Mouse (Mus musculus) MN1 (cell line): ENCODE measurements around the gene Tenm3.

ENCODE experiments used
- DNase-seq: peaks from one replicate; pipeline ENCODE4 v3.0.0-alpha.2; 2016; ENCODE audit warnings: low spot score

Gene Tenm3

DNA sequence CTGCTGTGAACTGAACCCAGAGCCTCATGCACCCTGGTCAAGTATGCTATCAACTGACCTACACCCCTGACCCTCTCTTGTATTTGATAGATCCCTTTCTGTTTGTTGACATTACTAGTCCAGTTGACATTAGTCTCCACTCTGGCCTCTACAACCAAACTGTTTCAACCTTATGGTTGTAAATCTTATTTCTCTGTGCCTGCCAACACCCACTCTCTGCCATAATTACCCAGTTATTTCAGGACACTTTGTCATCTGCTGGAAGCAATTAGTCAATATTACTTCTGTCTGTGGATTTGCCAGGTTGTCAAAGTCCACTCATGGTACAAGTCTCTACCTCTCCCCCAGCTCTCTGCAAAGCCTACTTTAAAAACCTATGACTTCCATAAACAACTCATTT is 326.3 kb downstream of the Tenm3 start:
- DNase-seq: no peak

DNA sequence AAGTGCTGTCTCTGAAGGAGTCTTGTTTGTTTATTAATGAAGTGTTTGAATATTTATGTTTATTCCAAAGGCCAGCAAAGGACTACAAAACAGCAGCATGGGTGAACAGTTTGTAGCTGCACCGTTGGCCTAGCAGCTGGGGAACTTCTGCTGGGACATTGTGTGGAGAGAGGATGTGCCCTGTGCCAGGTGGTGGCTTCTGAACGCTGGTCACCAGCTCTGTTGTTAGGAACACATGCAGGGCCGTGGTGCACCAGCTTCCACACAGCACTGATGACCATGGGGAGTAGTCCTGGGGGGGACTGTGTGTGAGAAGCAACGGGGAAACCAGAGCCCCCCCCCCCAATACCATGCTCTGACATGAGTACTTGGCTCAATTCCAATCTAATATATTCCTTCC is 329.5 kb downstream of the Tenm3 start:
- DNase-seq: no peak

DNA sequence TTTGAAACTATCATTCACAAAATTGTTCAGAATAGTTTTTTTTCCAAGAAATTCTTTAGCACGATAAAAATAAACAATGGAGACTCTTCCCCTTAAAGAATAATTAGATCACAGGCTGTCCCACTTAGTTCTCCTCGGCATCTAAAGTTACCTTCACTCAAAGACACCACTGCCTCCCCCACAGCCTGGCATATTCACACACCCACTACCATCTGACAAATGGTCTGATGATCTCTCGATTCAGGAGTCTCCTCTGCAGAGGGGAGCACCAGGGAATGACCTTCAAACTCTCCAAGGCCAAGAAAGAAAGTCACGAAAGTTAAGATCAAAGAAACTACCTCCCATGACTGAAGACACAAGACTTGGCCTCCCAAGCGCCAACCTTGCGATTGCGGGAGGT is 329.9 kb downstream of the Tenm3 start:
- DNase-seq: no peak

DNA sequence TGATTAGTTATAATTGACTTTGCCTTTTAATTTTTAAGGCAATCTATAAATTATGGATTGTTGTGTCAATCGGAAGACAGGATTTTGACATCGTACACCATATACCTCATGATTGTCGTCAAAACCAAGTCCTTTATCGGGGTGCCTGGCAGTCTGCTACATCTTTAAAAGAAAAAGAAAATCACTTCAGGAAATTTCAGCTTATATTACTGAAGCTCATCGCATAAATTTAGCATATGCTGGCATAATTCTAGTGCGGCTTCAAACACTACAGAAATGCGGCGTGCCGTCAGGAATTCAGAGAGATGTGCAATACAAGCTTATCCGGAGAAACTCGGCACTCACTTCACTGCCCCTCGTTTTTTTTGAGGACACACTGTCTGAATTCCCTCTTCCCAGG is 332.2 kb downstream of the Tenm3 start:
- DNase-seq: no peak

DNA sequence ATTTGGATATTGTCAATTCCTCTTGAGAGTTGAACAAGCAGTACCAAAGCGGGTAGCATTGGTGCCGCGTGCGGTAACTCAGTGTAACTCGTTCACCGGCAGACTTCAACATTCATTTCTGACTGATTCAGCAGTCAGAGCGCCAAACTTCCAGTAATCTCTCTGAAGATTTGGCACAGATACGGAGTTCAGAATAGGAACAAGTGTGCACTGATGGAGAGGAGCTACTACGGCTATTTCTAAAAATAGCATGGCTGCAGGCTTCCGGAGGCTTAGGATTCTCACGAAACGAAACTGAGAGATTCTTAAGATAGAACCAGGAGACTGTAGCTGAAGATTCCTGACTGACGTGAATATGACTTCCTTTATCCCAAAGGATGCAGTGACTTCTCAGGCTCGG is 332.6 kb downstream of the Tenm3 start:
- no peak for DNase-seq

DNA sequence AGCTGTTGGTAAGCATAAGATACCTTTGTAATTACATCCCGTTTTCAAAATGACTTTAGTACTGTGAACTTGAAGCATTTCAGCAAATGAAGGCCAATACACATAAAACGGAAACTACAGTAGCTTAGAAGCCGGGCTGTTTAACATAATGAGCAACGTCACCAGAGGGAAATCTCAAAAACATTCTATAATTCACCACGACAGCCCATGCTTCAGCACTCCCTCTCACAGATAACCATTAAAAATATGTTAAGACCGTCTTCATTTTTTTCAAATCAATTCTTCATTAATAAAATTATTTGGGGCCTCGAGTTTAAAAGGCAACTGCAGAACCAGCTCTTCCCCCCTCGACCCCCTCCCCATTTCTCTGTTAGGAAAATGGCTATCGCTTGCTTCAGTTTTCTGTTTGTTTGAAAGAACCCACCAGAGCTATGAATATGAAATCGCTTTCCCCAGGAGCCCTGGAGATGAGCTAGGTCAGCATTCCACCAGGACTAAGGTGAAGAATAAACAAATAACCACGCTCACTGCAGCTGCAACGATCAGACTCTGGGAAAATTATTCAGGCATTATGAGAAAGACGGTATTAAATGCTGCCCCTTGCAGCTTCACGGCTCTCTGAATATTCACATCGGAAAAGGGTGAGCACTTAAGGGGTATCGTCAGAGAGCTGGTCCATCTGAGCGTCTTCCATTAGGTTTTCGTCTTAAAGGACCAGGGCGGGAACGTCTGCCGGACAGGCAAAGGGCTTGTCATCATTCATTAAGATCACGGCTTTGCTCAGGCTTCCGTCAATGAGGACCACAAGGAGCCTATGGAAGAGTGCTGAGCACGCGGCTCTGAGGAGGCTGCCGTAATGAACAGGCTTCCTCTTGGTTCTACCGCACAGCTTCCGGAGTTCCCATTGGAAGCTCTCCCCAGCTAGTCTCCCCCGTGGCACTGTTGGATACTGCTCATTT is 334.8 kb downstream of the Tenm3 start:
- peak; percentile 78 for DNase-seq

DNA sequence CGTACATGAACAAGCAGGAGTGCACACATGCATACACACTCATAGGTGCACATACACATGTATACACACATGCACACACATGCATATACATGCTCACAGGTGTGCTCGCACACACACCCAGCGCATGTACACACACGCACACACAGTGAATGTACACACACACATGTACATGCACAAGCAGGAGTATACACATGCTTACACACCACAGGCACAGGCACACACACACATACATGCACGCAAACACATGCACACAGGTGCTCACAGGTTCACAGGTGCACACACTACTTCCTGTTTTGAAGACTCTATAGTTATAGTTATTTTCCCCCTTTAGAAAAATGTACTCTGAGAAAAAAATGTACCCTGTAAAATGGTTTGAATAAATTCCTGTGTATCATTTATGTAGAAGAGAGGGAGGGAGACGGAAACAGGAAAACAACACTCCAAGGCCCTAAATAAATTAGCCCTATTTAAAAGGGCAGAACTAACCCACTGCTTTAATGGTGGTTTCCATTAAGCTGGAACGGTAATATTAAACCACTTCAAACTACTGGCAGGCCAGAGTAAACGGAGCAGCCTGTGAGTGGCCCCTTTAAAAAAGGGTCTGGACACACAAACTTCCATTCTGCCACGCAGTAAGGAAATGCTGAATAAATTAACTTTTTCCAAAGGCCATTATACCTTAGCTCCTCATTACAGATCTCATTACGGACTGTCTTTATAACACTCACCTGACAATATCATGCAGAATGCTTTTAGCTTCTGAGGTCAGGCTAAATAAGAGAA is 335.8 kb downstream of the Tenm3 start:
- DNase-seq: peak; percentile 30

DNA sequence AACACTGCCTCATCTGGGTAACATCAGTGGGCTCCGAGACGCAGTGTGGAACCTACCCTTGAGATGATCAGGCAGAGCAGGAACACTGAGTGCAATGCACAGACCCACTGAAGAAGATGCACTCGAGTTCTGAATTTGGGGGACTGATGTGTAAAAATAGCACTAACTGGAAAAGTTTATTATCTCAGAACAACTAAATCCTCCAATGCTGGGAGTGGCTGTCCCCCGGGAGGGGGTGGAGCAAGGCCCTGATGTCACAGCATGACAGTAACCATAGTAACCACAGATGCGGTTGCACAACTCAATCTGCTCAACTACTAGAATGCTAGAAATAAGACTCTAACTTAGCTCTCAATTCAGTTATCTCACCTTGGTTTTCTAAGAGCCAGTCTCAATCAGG is 351.3 kb downstream of the Tenm3 start:
- DNase-seq: no peak

DNA sequence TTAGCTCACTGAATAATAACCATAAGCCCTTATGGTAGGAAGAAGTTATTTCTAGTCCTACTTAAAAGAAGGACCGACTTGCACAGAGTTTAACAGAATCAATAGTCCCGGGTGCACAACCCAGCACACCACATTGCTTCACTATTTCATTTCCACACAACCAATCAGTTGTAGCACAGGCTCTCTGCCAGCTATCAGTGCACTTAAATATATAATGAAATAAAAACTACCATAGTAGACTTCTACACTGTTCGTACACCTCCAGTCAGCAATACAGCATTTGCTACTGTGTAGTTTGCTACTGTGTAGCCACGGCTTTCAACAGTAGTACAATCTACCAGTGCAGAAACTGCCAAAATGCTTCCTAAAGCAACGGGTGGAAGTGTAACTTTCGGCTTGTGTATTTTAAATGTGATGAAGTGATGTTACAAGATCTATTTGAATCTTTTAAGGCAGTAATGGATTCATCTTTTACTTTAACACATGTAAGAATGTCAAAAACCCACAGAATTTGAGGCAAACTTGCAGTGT is 353.1 kb downstream of the Tenm3 start:
- no peak for DNase-seq

DNA sequence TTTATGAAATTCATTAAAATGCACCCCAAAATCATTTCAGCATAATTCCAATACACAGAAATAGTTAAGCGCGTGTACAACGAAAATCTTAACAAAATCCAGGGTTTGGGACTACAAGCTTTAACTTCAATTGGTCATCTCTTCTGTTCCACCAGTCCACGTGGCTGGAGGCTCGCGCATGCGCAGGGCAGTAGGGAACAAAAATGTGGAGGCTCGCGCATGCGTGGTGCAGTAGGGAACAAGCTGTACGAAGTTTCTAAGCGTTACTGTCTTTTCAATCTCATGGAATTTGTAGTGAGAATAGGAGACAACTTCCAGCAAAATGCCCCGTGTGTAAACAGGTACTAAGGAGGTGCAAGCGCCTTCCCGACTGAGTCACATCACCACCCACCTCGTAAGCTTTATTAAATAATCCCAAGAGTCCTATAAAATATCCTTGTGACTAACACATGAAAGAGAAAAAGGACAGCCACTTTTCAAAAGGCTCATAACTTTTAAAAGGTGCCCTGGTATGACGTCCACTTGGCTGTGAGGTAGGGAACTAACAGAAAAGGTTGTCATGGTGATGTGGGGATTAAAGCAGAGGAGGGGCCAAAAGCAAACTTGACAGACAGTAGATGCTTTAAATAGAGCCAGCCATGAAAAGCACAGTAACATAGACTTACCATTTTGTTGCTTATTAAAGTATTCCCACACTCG is 353.7 kb downstream of the Tenm3 start:
- DNase-seq: no peak

DNA sequence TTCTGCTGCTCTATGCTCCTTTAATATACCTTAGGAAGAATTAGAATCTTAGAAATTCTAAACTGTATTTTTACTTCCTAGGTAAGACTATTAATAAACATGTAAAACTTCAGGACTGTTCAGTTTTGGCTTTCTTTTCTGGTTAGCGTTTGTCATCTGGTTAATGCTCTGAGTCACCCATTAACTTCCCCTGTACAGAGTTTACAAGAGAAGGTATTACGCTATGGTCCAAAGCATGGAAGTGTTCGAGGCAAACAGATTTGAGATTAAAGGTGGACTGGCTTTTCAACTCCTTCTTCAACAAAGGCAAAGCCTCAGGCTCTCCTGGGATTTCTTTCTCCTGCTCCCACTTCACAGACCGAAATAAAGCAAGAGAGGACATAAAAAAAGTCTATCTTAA is 354.3 kb downstream of the Tenm3 start:
- no peak for DNase-seq

DNA sequence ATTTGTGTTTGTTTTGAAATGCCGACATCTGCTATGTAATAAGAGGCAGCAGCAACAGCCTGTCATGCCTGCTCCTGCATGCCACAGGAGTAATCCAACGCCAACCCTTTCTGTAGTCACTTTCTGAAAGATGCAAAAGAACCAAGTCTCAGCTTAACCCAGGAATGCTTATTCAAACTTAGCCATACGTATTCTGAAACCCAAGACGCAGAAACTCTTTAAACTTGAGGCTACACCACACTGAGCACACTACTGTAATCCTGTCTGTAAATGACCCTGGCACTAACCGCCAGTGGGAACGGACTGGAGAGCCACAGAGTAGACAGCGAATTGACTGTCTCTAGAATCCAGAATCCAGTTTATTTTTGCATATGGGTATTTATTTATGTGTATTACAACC is 354.9 kb downstream of the Tenm3 start:
- no peak for DNase-seq

DNA sequence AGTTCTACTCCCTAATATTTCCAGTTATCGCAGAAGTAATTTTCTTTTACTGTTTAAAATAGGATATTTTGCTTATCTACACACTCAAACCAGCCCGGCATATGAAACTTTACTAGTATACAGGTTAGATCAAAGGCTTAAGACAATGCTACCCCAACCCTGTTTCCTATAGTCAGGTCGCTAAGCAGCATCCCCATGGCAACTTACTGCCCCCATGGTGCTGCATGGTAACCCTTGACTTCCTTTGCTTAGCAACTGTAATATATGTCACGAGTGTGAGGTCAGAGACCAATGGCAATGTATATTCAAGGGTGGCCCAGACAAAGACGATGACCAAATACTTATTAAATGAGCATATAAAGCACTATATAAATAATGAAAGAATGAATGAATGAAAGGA is 359.6 kb downstream of the Tenm3 start:
- no peak for DNase-seq

DNA sequence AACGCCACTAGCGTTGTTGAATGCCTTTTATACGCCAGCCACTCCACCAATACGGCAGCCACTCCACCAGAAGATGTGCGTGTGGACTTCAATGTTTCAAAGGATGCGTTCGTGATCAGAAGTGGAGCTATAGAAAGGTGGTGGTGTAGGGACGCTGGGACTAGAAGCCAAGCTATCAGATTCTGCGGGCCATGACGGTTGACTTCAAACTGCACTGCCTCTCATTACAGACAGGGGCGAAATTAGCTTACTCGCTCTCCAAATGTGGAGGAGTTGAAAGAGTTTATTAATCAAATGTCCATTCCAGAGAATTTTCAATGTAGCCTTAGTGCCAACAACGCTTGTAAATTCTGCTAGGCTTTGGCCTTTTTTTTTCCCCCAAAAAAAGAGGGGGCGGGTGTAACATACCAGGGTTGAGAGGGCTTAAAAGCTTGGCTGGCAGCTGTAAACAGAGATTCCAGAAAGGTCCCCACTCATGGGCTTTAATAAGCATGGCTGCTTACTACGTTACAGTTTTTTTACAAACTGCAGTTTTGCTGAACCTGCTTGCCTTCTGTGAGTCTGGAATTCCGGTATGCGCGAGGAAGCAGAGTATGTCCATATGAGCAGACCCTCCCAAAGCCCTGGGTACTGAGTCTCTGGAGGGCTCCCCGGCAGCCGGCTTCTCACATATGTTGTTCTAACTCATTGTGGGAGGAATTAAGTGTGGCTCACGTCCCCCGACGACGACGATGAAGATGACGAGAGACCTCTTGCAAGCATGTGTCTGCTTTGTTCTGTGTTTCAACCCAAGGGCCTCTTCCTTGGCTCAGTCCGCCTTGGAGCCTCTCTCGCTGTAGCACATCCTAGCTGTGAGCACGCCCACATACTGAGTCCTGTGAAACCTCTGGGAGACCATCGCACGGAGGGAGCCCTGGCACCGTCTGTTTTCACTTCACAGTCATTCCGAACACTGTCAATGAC is 361.8 kb downstream of the Tenm3 start:
- peak; percentile 20 for DNase-seq

DNA sequence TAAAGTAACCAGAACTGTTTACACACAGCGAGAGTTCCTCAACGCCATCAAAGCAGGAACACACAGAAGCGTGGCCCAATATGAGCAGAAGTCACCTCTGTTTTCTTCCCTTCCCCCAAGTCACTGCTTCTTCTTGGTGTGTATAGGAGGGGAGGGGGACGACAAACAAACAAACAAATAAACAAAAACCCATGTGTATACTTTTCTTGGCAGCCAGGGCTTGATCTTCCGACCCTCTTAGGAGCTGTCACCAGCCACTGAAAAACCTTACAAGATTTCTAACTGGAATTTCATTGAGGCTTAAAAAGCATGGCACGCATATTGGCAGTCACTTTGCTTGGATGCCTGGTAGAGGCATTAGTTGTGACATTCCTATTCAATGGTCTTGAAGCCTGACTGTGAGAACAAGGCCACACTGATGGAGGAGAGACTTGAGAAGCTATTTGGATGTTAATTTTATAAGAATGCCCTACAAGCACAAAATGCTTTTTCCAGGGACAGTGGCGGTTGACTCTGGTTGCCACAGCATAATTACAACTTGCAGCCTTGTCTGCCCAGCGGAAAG is 366.3 kb downstream of the Tenm3 start:
- no peak for DNase-seq

DNA sequence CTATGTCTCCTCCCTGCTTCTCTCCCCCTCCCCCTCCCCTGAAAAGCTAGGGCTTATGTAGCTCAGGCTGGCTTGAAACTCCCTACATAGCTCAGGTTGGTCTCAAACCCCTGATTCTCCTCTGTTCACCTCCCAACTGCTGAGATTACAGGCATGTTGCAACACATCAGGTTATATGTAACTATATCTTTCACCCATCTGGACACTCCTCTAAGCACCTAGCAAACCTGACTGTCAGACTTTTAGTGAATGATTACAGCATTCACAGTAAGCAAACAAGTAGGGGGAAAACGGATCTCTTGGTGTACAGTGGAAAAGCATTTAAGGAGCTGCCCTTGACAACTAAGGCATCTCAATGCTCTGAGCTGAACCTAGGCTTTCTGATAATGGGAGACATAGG is 366.9 kb downstream of the Tenm3 start:
- DNase-seq: no peak

DNA sequence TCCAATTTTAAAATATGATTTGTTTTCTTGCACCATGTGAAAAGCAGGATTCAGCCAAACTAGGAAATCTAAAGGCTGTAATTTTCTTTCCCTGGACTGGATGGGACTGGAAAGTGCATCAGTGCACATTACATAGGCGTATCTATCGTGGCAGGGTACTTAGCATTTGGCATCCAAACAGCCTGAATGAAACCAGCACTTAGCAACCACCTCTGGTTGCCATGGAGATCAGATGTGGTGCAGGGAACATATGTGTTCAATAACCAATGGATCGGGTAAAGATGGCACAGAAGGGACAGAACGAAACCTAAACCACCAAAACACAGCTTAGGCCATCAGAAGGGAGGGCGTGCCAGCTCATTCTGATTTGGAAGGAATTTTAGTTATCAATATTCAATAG is 376.1 kb downstream of the Tenm3 start:
- no peak for DNase-seq

DNA sequence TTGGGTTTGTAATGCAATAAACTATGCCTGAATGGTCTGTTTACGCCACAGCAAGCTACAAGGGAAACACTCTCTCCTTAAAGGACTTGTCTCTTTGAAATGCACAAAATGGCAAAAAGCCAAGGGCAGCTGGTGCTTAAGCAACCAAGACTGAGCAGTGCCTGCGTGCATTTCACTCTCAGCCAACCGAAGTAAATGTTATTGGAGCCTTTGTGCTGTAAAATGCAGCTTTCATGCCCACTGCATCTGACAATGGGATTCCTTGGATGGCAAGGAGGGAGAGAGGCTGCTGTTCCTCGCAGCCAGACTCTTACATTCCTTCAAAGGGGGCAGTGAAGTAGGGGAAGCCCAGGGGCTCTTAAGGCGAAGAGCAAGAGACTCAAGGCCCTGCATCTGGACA is 385.4 kb downstream of the Tenm3 start:
- peak; percentile 90 for DNase-seq

DNA sequence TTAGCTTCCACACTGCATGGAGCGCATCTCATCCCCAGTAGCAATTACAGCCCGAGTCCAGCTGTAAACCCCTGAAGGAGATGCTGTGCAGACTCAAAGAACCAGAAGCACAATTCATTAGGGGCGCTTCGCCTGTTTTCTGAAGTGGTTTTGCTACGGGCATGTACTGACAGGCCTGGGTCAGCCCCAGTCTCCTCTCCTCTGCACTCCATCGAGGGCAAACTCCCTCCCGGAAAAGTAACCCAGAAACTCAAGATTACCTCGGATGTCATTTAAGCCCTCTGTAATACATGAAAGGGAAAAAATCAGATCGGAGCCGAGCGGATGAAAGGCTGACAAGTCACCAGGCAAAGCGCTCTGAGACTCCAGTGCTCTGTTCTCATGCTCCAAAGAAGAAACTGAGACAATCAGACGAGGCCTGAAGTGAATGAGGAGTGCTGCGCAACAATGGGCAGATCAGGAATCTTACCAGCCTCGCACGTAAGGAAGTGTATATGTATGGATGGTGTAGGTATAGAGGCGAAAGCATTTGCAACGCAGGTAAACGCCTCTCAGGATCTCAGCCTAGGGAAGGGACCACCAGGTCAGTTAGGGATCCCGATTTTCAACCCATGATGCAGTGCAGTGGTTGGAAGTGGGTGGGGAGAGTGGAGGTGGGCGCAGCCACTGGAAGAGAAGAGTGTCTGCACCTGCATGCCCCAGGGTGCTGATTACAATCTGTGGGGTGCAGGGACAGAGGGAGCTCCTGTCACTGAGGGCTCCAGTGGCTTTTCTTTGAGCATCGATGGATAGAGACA is 387.2 kb downstream of the Tenm3 start:
- DNase-seq: peak; percentile 76

DNA sequence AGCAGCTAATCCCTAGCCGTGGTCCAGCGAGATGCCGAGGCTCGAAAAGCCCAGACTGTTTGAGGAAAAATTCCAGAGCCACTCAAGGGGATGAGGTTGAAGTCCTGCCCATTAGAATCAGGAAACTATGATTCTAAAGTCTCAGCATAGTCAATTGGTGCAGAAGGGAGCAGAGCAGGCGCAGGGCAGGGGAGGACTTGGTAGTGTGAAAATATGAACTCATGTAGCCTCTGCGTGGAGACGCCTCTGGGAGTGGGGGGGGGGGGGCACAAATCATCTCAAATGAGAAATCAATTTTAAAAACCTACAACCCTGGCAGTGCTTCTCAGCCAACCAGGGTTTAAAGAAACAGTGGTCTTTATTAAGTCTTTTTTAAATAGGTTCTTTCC is 392.5 kb downstream of the Tenm3 start:
- DNase-seq: no peak
